Mouse (Mus musculus) lung, postnatal 0 days (tissue): ENCODE results near the gene Agbl4. TPM values are rescaled to one million over a fixed set of nuclear protein-coding genes. Genes with fewer than 3 reads are reported as not detected.
A peak's percentile ranks its signal among the peaks of the same experiment; 100 is the strongest.

Source experiments
- ATAC-seq: fragments of 200-750 bp; cut with Nextera tagmentation; 2 replicates; pipeline ENCODE4 v1.8.0; 2017; ENCODE audit warnings: moderate library complexity
- DNase-seq: peaks from one replicate; pipeline ENCODE4 v3.0.0-alpha.2; 2016; ENCODE audit warnings: low spot score
- H3K27ac ChIP-seq: fragments of 300-500 bp; sonication (generic); 2 replicates; pipeline ENCODE4 v1.5.1; 2014; ENCODE audit warnings: antibody characterized with exemption, mild to moderate bottlenecking, low read length, mixed read lengths
- H3K27me3 ChIP-seq: fragments of 300-500 bp; sonication (generic); replicated peaks from 2 replicates; pipeline ENCODE4 v1.6.1; 2014; ENCODE audit warnings: low read length, mixed read lengths; ENCODE audit not compliant: insufficient read depth
- H3K36me3 ChIP-seq: fragments of 300-500 bp; sonication (generic); 2 replicates; pipeline ENCODE4 v1.6.1; 2014; ENCODE audit warnings: low read length, mixed read lengths; ENCODE audit not compliant: insufficient read depth
- H3K4me1 ChIP-seq: fragments of 300-500 bp; sonication (generic); 2 replicates; pipeline ENCODE4 v1.6.1; 2014; ENCODE audit warnings: antibody characterized with exemption, low read depth, low read length, mixed read lengths; ENCODE audit not compliant: insufficient read depth
- H3K4me2 ChIP-seq: fragments of 300-500 bp; sonication (generic); replicated peaks from 2 replicates; pipeline ENCODE4 v1.6.1; 2014; ENCODE audit warnings: low read depth, mild to moderate bottlenecking, low read length, moderate library complexity, mixed read lengths
- H3K4me3 ChIP-seq: fragments of 300-500 bp; sonication (generic); 2 replicates; pipeline ENCODE4 v1.5.1; 2014; ENCODE audit warnings: low read depth, low read length
- H3K9ac ChIP-seq: fragments of 300-500 bp; sonication (generic); replicated peaks from 2 replicates; pipeline ENCODE4 v1.6.1; 2014; ENCODE audit warnings: low read depth, mild to moderate bottlenecking
- H3K9me3 ChIP-seq: fragments of 300-500 bp; sonication (generic); 2 replicates; pipeline ENCODE4 v1.6.1; 2016; ENCODE audit warnings: low read length, mixed read lengths
- CTCF ChIP-seq: IDR thresholded peaks from 2 replicates; pipeline ENCODE4 v1.5.1; 2016; ENCODE audit warnings: antibody characterized with exemption, mild to moderate bottlenecking
- EP300 ChIP-seq: IDR thresholded peaks from 2 replicates; pipeline ENCODE4 v1.6.1; 2016; ENCODE audit warnings: antibody characterized with exemption, mild to moderate bottlenecking, control low read depth
- WGBS: fragments of 180-500 bp; shearing (Covaris S2); extraction: QIAGEN DNeasy Blood & Tissue Kit; methylation state at CpG from one replicate; pipeline ENCODE4 v1.1.7; 2014; 5-methylcytosine and 5-hydroxymethylcytosine counted together
- polyA plus RNA-seq: library from polyadenylated mRNA; unstranded; fragments of >200 nt; fragmentation: Nextera tagmentation; extraction: Ambion mirVana; gene quantifications from 2 replicates; pipeline ENCODE4 v1.2.1, GENCODE M21; 2015

Gene Agbl4
- polyA plus RNA-seq, 1 experiment from 2014 or later, result 0.50 TPM

- DNase-seq, result no peak
- Histone ChIP-seq H3K4me1 (no peaks in the 10 kb centered on the region), H3K27ac (no peak overlapping the region), H3K4me2 (no peak overlapping the region), H3K36me3 (no peaks in the 10 kb centered on the region), H3K9ac (no peak overlapping the region), H3K4me3 (no peak overlapping the region), H3K9me3 (no peaks in the 10 kb centered on the region), H3K27me3 (no peaks in the 10 kb centered on the region)
- TF ChIP-seq CTCF (no peak), EP300 (no peak)
- 51% methylated on average over 2 of the region's 2 CpGs for WGBS
- ATAC-seq, result no peak
Measured at GRCm38 (mm10) chr4:110420306-110420705, 22.8 kb downstream of the Agbl4 start.

- ATAC-seq, result no peak
- no peak overlapping the region for H3K9ac ChIP-seq
- DNase-seq, result no peak
- H3K27ac ChIP-seq, result no peak overlapping the region
- TF ChIP-seq EP300, result no peak
- TF ChIP-seq CTCF, result no peak
- H3K4me1 ChIP-seq, result no peaks in the 10 kb centered on the region
- H3K4me2 ChIP-seq, result no peak overlapping the region
- H3K9me3 ChIP-seq, result no peaks in the 10 kb centered on the region
- no peaks in the 10 kb centered on the region for H3K36me3 ChIP-seq
- no peak overlapping the region for H3K4me3 ChIP-seq
- no peaks in the 10 kb centered on the region for H3K27me3 ChIP-seq
Measured at GRCm38 (mm10) chr4:110427653-110428052, 30.2 kb downstream of the Agbl4 start.

GRCm38 (mm10) chr4:110494371-110494770 is 96.9 kb downstream of the Agbl4 start:
- DNase-seq (no peak), ATAC-seq (no peak)
- WGBS, result 48% methylated on average over 1 of the region's 1 CpGs
- peak; percentile 38 for TF ChIP-seq CTCF
- TF ChIP-seq EP300, result no peak
- no peak overlapping the region for H3K9ac ChIP-seq
- no peak overlapping the region for H3K27ac ChIP-seq
- H3K4me3 ChIP-seq, result no peak overlapping the region
- H3K27me3 ChIP-seq, result no peaks in the 10 kb centered on the region
- no peaks in the 10 kb centered on the region for H3K4me1 ChIP-seq
- no peaks in the 10 kb centered on the region for H3K9me3 ChIP-seq
- no peak overlapping the region for H3K4me2 ChIP-seq
- no peaks in the 10 kb centered on the region for H3K36me3 ChIP-seq

- no peaks in the 10 kb centered on the region for H3K9me3 ChIP-seq
- 80% methylated on average over 4 of the region's 4 CpGs for WGBS
- DNase-seq (no peak), ATAC-seq (no peak)
- H3K4me3 ChIP-seq, result no peak overlapping the region
- H3K4me1 ChIP-seq, result no peaks in the 10 kb centered on the region
- H3K27ac ChIP-seq, result no peak overlapping the region
- TF ChIP-seq CTCF (no peak), EP300 (no peak)
- H3K9ac ChIP-seq, result no peak overlapping the region
- no peak overlapping the region for H3K4me2 ChIP-seq
- H3K27me3 ChIP-seq, result no peaks in the 10 kb centered on the region
- no peaks in the 10 kb centered on the region for H3K36me3 ChIP-seq
Measured at GRCm38 (mm10) chr4:110529804-110530203, 132.3 kb downstream of the Agbl4 start.

- no peak for TF ChIP-seq CTCF
- TF ChIP-seq EP300, result no peak
- no peak overlapping the region for H3K4me2 ChIP-seq
- H3K9ac ChIP-seq, result no peak overlapping the region
- H3K27me3 ChIP-seq, result no peaks in the 10 kb centered on the region
- WGBS, result 58% methylated on average over 3 of the region's 3 CpGs
- no peak overlapping the region for H3K27ac ChIP-seq
- no peak for DNase-seq
- no peaks in the 10 kb centered on the region for H3K9me3 ChIP-seq
- ATAC-seq, result no peak
- H3K4me1 ChIP-seq, result no peaks in the 10 kb centered on the region
- no peak overlapping the region for H3K4me3 ChIP-seq
- no peaks in the 10 kb centered on the region for H3K36me3 ChIP-seq
Measured at GRCm38 (mm10) chr4:110549223-110549622, 151.8 kb downstream of the Agbl4 start.

GRCm38 (mm10) chr4:110597726-110598283 is 200.3 kb downstream of the Agbl4 start:
- Histone ChIP-seq H3K4me3 (no peak overlapping the region), H3K9me3 (no peaks in the 10 kb centered on the region), H3K4me1 (no peaks in the 10 kb centered on the region), H3K27me3 (no peaks in the 10 kb centered on the region), H3K27ac (no peak overlapping the region), H3K4me2 (no peak overlapping the region), H3K9ac (no peak overlapping the region), H3K36me3 (no peaks in the 10 kb centered on the region)
- no peak for ATAC-seq
- 65% methylated on average over 4 of the region's 4 CpGs for WGBS
- TF ChIP-seq CTCF (no peak), EP300 (no peak)
- no peak for DNase-seq

GRCm38 (mm10) chr4:110641417-110641816 is 244.0 kb downstream of the Agbl4 start:
- WGBS, result 85% methylated on average over 3 of the region's 3 CpGs
- H3K4me2 ChIP-seq, result no peak overlapping the region
- TF ChIP-seq CTCF (no peak), EP300 (no peak)

More at GRCm38 (mm10) chr4:110641417-110641816, 244.0 kb downstream of the Agbl4 start:
- H3K9ac ChIP-seq, result no peak overlapping the region
- H3K9me3 ChIP-seq, result no peaks in the 10 kb centered on the region
- H3K27ac ChIP-seq, result no peak overlapping the region
- H3K4me3 ChIP-seq, result no peak overlapping the region
- DNase-seq, result no peak
- H3K4me1 ChIP-seq, result no peaks in the 10 kb centered on the region
- ATAC-seq, result no peak
- H3K36me3 ChIP-seq, result no peaks in the 10 kb centered on the region
- H3K27me3 ChIP-seq, result no peaks in the 10 kb centered on the region
